Mouse (Mus musculus): ENCODE results near the gene St3gal6. TPM values are rescaled to one million over a fixed set of nuclear protein-coding genes. Genes with fewer than 3 reads are reported as not detected.

The St3gal6 gene
- total RNA-seq, 1 experiment: 2.2 TPM

DNA sequence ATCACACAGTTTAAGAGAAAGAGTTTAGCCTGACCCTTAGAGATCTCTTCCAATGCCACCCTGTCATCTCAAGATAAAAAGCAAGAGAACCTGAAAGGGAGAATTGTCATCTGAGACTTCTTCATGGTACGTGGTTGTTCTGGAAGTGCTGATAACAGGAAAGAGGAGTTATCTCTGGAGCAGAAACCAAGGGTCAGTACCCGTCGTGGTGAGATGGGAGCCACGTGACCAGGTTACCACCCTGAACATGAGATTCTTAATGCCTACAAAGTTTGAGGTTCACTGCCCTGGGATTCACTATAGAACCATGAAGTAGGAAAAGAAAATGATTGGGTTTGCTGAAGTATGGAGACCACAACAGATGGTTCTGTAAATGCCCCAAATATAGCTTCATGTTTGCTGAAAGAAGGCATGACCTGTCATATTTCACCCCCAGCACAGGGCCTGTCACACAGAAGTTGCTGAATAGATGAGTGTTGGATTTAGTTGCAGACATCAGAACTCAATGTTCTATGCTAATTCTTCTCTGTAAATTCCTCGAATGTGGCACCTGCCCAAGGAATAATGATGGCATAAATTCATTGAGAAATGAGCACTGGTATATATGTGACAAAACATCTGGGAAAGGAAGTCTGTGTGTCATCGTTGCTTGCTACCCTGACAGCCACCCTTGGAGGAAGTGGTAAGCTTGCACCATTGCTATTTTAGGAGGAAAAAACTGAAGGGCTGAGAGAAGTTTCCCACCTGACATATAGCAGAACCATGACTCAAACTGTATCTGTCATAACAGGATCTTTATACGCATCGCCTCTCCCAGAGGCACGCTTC, 25.9 kb downstream of the St3gal6 start:
- H3K4me3 ChIP-seq (ENCODE audit: insufficient read depth in 1 of 2, low read depth in 1 of 2, low read length in 2 of 2, poor library complexity in 1 of 2, severe bottlenecking in 1 of 2): no peak overlapping the region
- H3K9ac ChIP-seq (ENCODE audit: insufficient read depth, low read depth, low read length, poor library complexity, severe bottlenecking): no peak overlapping the region
- in situ Hi-C loops (cut with MboI; ENCODE audit: low sequenced_read_pairs in 2 of 2, unreplicated experiment in 2 of 2): no loop called here
- no peaks in the 10 kb centered on the region for H3K9me3 ChIP-seq (ENCODE audit: control insufficient read depth, insufficient read depth, low read depth, low read length)
- TF ChIP-seq HCFC1 (IDR thresholded peaks at IDR 0.05; ENCODE audit: borderline replicate concordance, insufficient read depth, low read length): no peak
- TF ChIP-seq ZNF384 (IDR thresholded peaks at IDR 0.05; ENCODE audit: low read depth, low read length): no peak
- no peak for TF ChIP-seq ZC3H11A (IDR thresholded peaks at IDR 0.05; ENCODE audit: borderline replicate concordance, low read depth, low read length)
- no peak for TF ChIP-seq MAFK (IDR thresholded peaks at IDR 0.05; ENCODE audit: insufficient read depth, low read depth, low read length)
- no peak for TF ChIP-seq CHD2 (IDR thresholded peaks at IDR 0.05; ENCODE audit: low read depth, low read length)
- DNase-seq (ENCODE audit: low read depth, low spot score): no peak
- no peak overlapping the region for H3K27ac ChIP-seq (ENCODE audit: insufficient read depth, low read depth, low read length, poor library complexity, severe bottlenecking)
- H3K4me1 ChIP-seq (ENCODE audit: control insufficient read depth in 2 of 2, insufficient read depth in 2 of 2, low read length in 2 of 2, poor library complexity in 1 of 2): no peaks in the 10 kb centered on the region
- no peaks in the 10 kb centered on the region for H3K36me3 ChIP-seq (ENCODE audit: control insufficient read depth, insufficient read depth, low read length, poor library complexity, severe bottlenecking)

DNA sequence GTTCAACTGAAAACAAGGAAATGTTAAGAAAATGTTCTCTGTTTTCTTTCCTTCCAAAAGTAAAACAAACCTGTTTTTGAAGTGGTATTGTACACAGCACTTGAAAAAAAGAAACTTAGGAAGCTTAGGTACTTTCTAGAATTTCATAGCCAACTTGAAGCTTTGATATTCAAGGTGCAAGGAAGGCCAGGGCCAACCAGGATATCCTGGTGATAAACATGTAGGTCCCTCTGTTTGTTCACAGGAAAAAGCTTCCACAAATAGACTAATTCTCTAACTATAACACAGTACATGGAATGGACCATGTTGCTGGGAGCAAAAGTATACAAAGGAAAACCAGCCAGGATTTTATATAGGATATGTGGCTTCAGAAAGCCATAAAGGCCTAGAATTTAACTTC, 27.3 kb downstream of the St3gal6 start:
- no peak for TF ChIP-seq ZNF384 (IDR thresholded peaks at IDR 0.05; ENCODE audit: low read depth, low read length)
- TF ChIP-seq HCFC1 (IDR thresholded peaks at IDR 0.05; ENCODE audit: borderline replicate concordance, insufficient read depth, low read length): no peak
- no peak for TF ChIP-seq CHD2 (IDR thresholded peaks at IDR 0.05; ENCODE audit: low read depth, low read length)
- TF ChIP-seq ZC3H11A (IDR thresholded peaks at IDR 0.05; ENCODE audit: borderline replicate concordance, low read depth, low read length): no peak
- TF ChIP-seq MAFK (IDR thresholded peaks at IDR 0.05; ENCODE audit: insufficient read depth, low read depth, low read length): no peak
- DNase-seq (ENCODE audit: low read depth, low spot score): no peak
- H3K4me1 ChIP-seq (ENCODE audit: control insufficient read depth in 2 of 2, insufficient read depth in 2 of 2, low read length in 2 of 2, poor library complexity in 1 of 2): no peaks in the 10 kb centered on the region
- no peak overlapping the region for H3K9ac ChIP-seq (ENCODE audit: insufficient read depth, low read depth, low read length, poor library complexity, severe bottlenecking)
- no peak overlapping the region for H3K27ac ChIP-seq (ENCODE audit: insufficient read depth, low read depth, low read length, poor library complexity, severe bottlenecking)
- in situ Hi-C loops (cut with MboI; ENCODE audit: low sequenced_read_pairs in 2 of 2, unreplicated experiment in 2 of 2): no loop called here
- H3K9me3 ChIP-seq (ENCODE audit: control insufficient read depth, insufficient read depth, low read depth, low read length): no peaks in the 10 kb centered on the region
- no peaks in the 10 kb centered on the region for H3K36me3 ChIP-seq (ENCODE audit: control insufficient read depth, insufficient read depth, low read length, poor library complexity, severe bottlenecking)
- H3K4me3 ChIP-seq (ENCODE audit: insufficient read depth in 1 of 2, low read depth in 1 of 2, low read length in 2 of 2, poor library complexity in 1 of 2, severe bottlenecking in 1 of 2): no peak overlapping the region

DNA sequence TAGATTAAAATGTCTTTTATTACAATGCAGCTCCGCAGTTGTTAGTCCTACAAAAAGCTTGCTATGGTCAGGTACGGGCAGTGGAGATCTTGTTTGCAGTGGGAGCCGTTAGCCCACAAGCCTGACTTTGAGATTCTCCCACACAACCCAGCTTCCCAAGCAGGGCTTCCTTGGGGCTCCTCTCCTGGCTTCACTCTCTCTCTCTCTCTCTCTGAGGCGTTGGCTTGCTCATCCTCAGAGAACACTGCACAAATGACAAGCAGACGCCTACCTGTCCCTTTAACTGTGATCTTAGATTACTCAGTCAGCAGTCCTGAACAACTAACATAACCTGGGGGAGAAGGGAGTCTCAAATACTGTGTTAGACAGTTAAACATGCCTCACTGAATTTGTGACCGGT, 36.2 kb downstream of the St3gal6 start:
- TF ChIP-seq CHD2 (IDR thresholded peaks at IDR 0.05; ENCODE audit: low read depth, low read length): no peak
- TF ChIP-seq HCFC1 (IDR thresholded peaks at IDR 0.05; ENCODE audit: borderline replicate concordance, insufficient read depth, low read length): no peak
- no peak for TF ChIP-seq ZC3H11A (IDR thresholded peaks at IDR 0.05; ENCODE audit: borderline replicate concordance, low read depth, low read length)
- TF ChIP-seq MAFK (IDR thresholded peaks at IDR 0.05; ENCODE audit: insufficient read depth, low read depth, low read length): no peak
- Histone ChIP-seq H3K4me3 (ENCODE audit: insufficient read depth in 1 of 2, low read depth in 1 of 2, low read length in 2 of 2, poor library complexity in 1 of 2, severe bottlenecking in 1 of 2) (no peak overlapping the region), H3K27ac (ENCODE audit: insufficient read depth, low read depth, low read length, poor library complexity, severe bottlenecking) (no peak overlapping the region), H3K4me1 (ENCODE audit: control insufficient read depth in 2 of 2, insufficient read depth in 2 of 2, low read length in 2 of 2, poor library complexity in 1 of 2) (no peaks in the 10 kb centered on the region), H3K36me3 (ENCODE audit: control insufficient read depth, insufficient read depth, low read length, poor library complexity, severe bottlenecking) (no peaks in the 10 kb centered on the region), H3K9ac (ENCODE audit: insufficient read depth, low read depth, low read length, poor library complexity, severe bottlenecking) (no peak overlapping the region), H3K9me3 (ENCODE audit: control insufficient read depth, insufficient read depth, low read depth, low read length) (no peaks in the 10 kb centered on the region)
- no peak for DNase-seq (ENCODE audit: low read depth, low spot score)
- in situ Hi-C loops (cut with MboI; ENCODE audit: low sequenced_read_pairs in 2 of 2, unreplicated experiment in 2 of 2): no loop called here

DNA sequence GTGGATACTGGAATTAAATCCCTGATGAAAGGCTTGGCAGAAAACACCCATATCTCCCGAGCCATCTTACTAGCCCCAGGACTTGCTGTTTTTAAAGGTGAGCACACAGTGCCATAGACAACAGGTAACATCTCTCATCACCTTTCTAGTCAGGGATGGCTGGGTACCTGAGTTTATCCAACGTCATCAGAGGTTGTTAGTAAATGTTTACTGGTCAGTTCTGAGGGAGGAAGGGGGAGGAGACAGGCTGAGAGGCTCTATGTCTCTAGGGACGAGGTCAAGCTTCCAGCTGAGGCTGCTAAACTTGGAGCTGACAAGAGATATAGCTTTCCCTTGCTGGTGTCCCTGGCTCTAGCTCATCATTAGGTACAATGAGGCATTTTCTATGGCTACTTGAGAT, 41.7 kb downstream of the St3gal6 start:
- H3K36me3 ChIP-seq (ENCODE audit: control insufficient read depth, insufficient read depth, low read length, poor library complexity, severe bottlenecking): no peaks in the 10 kb centered on the region
- H3K9ac ChIP-seq (ENCODE audit: insufficient read depth, low read depth, low read length, poor library complexity, severe bottlenecking): no peak overlapping the region
- DNase-seq (ENCODE audit: low read depth, low spot score): no peak
- H3K9me3 ChIP-seq (ENCODE audit: control insufficient read depth, insufficient read depth, low read depth, low read length): no peaks in the 10 kb centered on the region
- TF ChIP-seq MAFK (IDR thresholded peaks at IDR 0.05; ENCODE audit: insufficient read depth, low read depth, low read length): no peak
- TF ChIP-seq HCFC1 (IDR thresholded peaks at IDR 0.05; ENCODE audit: borderline replicate concordance, insufficient read depth, low read length): no peak
- TF ChIP-seq CHD2 (IDR thresholded peaks at IDR 0.05; ENCODE audit: low read depth, low read length): no peak
- no peak for TF ChIP-seq ZNF384 (IDR thresholded peaks at IDR 0.05; ENCODE audit: low read depth, low read length)
- TF ChIP-seq ZC3H11A (IDR thresholded peaks at IDR 0.05; ENCODE audit: borderline replicate concordance, low read depth, low read length): no peak
- no peak overlapping the region for H3K4me3 ChIP-seq (ENCODE audit: insufficient read depth in 1 of 2, low read depth in 1 of 2, low read length in 2 of 2, poor library complexity in 1 of 2, severe bottlenecking in 1 of 2)
- H3K27ac ChIP-seq (ENCODE audit: insufficient read depth, low read depth, low read length, poor library complexity, severe bottlenecking): no peak overlapping the region
- H3K4me1 ChIP-seq (ENCODE audit: control insufficient read depth in 2 of 2, insufficient read depth in 2 of 2, low read length in 2 of 2, poor library complexity in 1 of 2): no peaks in the 10 kb centered on the region
- in situ Hi-C loops (cut with MboI; ENCODE audit: low sequenced_read_pairs in 2 of 2, unreplicated experiment in 2 of 2): no loop called here
